Mouse (Mus musculus) kidney, adult 2 months (tissue): ENCODE data around the gene Gm9821. TPM values are rescaled to one million over a fixed set of nuclear protein-coding genes. Genes with fewer than 3 reads are reported as not detected.

ENCODE experiments used
- DNase-seq: peaks from one replicate; pipeline ENCODE4 v3.0.0; 2021
- H3K27ac ChIP-seq: fragments of 200-500 bp; 2 replicates; pipeline ENCODE4 v1.5.1; 2012; ENCODE audit warnings: low read depth, low read length, control low read depth, inconsistent platforms; ENCODE audit not compliant: insufficient read depth
- H3K27me3 ChIP-seq: fragments of 200-500 bp; replicated peaks from 2 replicates; pipeline ENCODE4 v1.6.1; 2012; ENCODE audit warnings: mild to moderate bottlenecking, moderate library complexity, low read length, inconsistent platforms; ENCODE audit not compliant: control insufficient read depth, insufficient read depth
- H3K36me3 ChIP-seq: fragments of 200-500 bp; 2 replicates; pipeline ENCODE4 v1.6.1; 2012; ENCODE audit warnings: mild to moderate bottlenecking, moderate library complexity, low read length, inconsistent platforms; ENCODE audit not compliant: control insufficient read depth, insufficient read depth
- H3K4me1 ChIP-seq: fragments of 200-500 bp; 2 replicates; pipeline ENCODE4 v1.6.1; 2011; ENCODE audit warnings: low read length; ENCODE audit not compliant: control insufficient read depth, insufficient read depth
- H3K4me3 ChIP-seq: fragments of 200-500 bp; 2 replicates; pipeline ENCODE4 v1.5.1; 2011; ENCODE audit warnings: mild to moderate bottlenecking, low read depth, low read length, control low read depth; ENCODE audit not compliant: insufficient read depth
- CTCF ChIP-seq: fragments of 200-500 bp; conservative IDR thresholded peaks from 2 replicates; pipeline ENCODE4 v1.5.1; 2011; ENCODE audit warnings: low read depth, mild to moderate bottlenecking, control low read depth, low read length, moderate library complexity, mixed read lengths; ENCODE audit not compliant: insufficient read depth, insufficient read length
- POLR2A ChIP-seq: fragments of 200-500 bp; IDR thresholded peaks from one replicate; pipeline ENCODE4 v1.6.1; 2011; ENCODE audit warnings: low read depth, low read length, control low read depth
- WGBS: fragments of 180-500 bp; shearing (Covaris S2); methylation state at CpG from one replicate; pipeline ENCODE4 v1.1.7; 2018; 5-methylcytosine and 5-hydroxymethylcytosine counted together
- polyA plus RNA-seq: library from polyadenylated mRNA; depleted of rRNA; stranded (reverse); fragments of >200 nt; gene quantifications from 2 replicates; pipeline ENCODE4 v1.2.3, GENCODE M21; 2012

Gene Gm9821
- polyA plus RNA-seq, 1 experiment, result not detected

DNA sequence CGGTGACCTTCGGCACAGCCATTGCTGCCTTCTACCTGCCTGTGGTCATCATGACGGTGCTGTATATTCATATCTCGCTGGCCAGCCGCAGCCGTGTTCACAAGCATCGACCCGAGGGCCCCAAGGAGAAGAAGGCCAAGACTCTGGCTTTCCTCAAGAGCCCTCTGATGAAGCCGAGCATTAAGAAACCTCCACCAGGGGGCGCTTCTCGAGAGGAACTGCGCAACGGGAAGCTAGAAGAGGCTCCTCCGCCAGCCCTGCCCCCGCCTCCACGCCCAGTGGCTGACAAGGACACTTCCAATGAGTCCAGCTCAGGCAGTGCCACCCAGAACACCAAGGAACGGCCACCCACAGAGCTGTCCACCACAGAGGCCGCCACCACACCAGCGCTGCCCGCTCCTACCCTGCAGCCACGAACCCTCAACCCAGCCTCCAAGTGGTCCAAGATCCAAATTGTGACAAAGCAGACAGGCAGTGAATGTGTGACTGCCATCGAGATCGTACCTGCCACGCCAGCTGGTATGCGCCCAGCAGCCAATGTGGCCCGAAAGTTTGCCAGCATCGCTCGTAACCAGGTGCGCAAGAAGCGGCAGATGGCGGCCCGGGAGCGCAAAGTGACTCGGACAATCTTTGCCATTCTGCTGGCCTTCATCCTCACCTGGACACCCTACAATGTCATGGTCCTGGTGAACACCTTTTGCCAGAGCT is 17.5 kb upstream of the Gm9821 start:
- H3K4me1 ChIP-seq, result peaks cover 8% of the 10 kb centered on the region; the same call in 1 of the 2 replicates
- no peak overlapping the region for H3K4me3 ChIP-seq
- TF ChIP-seq POLR2A, result no peak
- TF ChIP-seq CTCF, result peak; percentile 54
- H3K36me3 ChIP-seq, result no peaks in the 10 kb centered on the region
- peak; percentile 79 for DNase-seq
- WGBS, result 50% methylated on average over 34 of the region's 34 CpGs
- H3K27ac ChIP-seq, result no peak overlapping the region
- no peaks in the 10 kb centered on the region for H3K27me3 ChIP-seq

DNA sequence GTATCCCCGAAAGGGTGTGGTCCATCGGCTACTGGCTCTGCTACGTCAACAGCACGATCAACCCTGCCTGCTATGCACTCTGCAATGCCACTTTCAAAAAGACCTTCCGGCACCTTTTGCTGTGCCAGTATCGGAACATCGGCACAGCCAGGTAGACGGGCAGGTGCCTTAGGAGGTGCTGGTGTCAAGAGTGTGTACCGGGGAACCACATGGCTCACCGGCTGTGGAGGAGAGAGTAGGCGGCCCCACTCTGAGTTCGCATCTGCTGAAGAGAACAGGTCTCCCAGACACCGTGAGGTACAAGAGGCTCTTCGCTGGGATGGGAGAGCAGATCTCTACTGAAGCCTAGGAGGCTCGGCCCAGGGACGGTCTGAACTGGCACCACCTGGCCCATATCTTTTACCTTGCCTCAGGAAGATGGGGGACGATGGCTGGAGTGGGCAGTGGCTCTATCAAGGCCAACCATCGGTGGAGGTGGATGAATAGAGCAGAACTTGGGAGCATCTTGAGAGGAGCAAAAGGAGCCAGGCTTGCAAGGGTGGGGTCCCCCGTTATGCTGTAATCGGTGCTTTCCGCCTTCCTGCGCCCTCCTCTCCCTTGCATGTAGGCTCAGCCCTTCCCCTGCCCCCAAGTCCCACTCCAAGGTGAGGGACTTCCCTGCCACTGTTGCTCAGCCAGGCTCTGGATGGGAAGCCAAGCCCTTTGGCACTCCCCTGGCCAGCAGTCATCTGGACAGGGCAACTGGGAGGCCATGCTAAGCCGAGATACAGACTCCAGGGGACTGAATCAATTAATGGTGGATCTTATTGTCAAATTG is 16.8 kb upstream of the Gm9821 start:
- WGBS, result 82% methylated on average over 23 of the region's 23 CpGs
- Histone ChIP-seq H3K36me3 (no peaks in the 10 kb centered on the region), H3K27ac (no peak overlapping the region), H3K27me3 (no peaks in the 10 kb centered on the region), H3K4me1 (peaks cover 8% of the 10 kb centered on the region; the same call in 1 of the 2 replicates), H3K4me3 (no peak overlapping the region)
- no peak for DNase-seq
- TF ChIP-seq CTCF (no peak), POLR2A (no peak)

DNA sequence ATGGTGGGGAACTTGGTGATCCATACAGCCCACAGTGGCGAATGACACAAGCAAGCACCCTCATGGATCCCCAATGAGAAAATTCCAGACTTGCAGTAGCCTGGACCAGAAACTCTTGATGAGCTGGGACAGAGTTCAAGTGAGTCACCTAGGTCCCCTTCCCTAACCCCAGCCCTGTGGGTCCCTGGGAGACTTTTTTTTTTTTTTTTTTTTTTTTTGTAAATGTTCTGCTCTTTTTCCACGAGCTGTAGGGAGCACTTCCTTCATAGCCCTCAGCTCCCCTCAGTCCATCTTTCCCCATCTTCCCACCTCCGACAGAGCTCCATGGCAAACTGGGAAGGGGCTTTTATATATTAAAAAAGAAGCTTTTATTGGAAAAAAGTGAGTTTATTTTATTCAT is 16.0 kb upstream of the Gm9821 start:
- no peak for DNase-seq
- Histone ChIP-seq H3K36me3 (no peaks in the 10 kb centered on the region), H3K4me3 (no peak overlapping the region), H3K27ac (no peak overlapping the region), H3K4me1 (peaks cover 8% of the 10 kb centered on the region; the same call in 1 of the 2 replicates), H3K27me3 (no peaks in the 10 kb centered on the region)
- TF ChIP-seq POLR2A, result no peak
- TF ChIP-seq CTCF, result no peak
- 77% methylated on average over 3 of the region's 3 CpGs for WGBS

DNA sequence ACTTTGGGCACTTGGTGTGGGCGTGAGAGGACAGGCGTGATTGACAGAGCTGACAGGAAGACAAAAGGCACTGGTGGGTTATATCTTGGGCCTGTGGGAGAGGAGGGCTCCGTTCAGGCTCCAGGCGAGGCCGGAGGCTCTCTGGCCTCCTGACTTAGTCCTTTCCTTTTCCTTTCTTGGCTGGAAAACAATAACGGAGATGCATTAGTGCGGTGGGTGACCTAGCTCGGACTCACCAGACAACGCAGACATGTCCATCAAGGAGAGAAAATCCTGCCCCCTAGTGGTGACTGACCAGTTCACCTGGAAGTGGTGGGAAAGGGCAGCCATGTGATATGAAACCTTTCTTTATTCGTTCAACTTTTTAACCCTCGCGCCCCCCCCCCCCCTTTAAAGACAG is 15.6 kb upstream of the Gm9821 start:
- no peak overlapping the region for H3K27ac ChIP-seq
- no peaks in the 10 kb centered on the region for H3K27me3 ChIP-seq
- H3K4me1 ChIP-seq, result peaks cover 8% of the 10 kb centered on the region; the same call in 1 of the 2 replicates
- H3K4me3 ChIP-seq, result no peak overlapping the region
- DNase-seq, result peak; percentile 71
- no peaks in the 10 kb centered on the region for H3K36me3 ChIP-seq
- 21% methylated on average over 12 of the region's 12 CpGs for WGBS
- TF ChIP-seq CTCF (peak; percentile 75), POLR2A (no peak)

DNA sequence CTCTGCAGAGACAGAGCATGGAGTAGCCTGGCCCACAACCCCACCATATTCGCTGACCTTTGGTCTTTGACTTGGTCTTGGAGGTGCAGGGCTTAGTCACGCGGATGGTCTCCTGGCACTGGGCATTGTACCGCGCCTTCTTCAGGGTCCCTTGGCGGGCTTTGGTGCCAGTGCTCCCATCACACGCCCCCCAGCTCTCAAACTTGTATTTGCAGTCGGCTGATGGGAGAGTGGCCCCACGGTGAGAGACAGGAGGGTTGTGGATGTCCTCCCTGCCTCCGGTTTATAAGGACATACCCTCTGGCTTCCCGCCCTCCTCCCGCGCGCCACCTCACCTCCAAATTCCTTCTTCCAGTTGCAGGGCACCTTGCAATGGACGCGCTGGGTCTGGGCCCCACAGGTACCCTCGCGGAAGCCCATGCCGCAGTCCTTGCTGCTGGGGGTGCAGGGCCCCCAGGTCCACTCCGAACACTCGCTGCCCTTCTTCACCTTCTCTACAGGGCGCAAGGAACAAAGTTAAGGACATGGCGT is 14.7 kb upstream of the Gm9821 start:
- Histone ChIP-seq H3K27me3 (no peaks in the 10 kb centered on the region), H3K27ac (peak overlapping the region; percentile 28; the same call in 1 of the 2 replicates), H3K4me3 (peak overlapping the region; percentile 24; the same call in 1 of the 2 replicates), H3K36me3 (no peaks in the 10 kb centered on the region), H3K4me1 (peaks cover 8% of the 10 kb centered on the region; the same call in 1 of the 2 replicates)
- DNase-seq, result peak; percentile 80
- WGBS, result 24% methylated on average over 23 of the region's 23 CpGs
- TF ChIP-seq CTCF (no peak), POLR2A (no peak)

DNA sequence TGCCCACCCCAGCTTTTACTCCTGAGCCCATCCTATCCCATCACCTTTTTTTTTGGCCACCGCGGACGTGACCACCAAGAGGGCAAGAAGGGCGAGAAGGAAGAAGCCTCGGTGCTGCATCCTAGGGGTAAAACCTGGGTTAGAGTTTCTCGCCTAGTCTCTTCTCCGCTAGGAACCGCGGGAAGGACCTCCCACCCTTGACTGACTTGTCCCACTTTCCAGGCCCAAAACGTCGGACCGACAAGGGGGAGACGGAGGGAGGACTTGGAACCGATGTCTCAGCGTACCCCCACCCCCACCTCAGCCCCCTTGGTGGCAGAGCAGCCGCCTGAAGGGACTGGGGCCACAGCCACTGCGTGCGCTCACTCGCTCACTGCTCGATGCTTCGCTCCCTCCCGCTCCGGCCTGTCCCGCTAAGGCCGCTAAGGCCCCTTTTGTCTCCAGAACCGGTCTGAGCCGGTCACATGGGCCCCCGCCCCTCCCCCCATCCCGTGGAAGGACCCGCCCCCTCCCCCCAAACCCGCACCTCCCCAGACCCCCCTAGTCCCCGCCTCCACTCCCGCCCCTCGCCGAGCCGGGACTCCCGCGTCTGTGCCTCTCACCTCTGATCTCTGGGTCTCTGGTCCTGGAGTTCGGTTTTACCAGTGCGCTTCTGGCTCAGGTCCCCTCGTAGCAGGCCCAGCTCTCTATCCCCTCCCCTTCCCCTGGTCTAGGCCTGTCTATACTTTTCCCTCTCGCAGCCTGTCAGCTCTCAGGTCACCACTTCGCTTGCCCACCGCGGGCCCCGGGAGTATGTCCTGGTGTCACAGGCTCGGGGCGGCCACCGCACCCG is 14.0 kb upstream of the Gm9821 start:
- 22% methylated on average over 49 of the region's 50 CpGs for WGBS
- Histone ChIP-seq H3K36me3 (no peaks in the 10 kb centered on the region; the same call in 1 of the 2 replicates), H3K4me1 (peaks cover 8% of the 10 kb centered on the region; the same call in 1 of the 2 replicates), H3K27me3 (no peaks in the 10 kb centered on the region), H3K4me3 (peak overlapping the region; percentile 24; the same call in 1 of the 2 replicates), H3K27ac (peak overlapping the region; percentile 28; the same call in 1 of the 2 replicates)
- TF ChIP-seq CTCF, result no peak
- TF ChIP-seq POLR2A, result peak; percentile 20
- peak; percentile 30 for DNase-seq
